Mouse (Mus musculus): ENCODE results near the gene Clmp.

DNA sequence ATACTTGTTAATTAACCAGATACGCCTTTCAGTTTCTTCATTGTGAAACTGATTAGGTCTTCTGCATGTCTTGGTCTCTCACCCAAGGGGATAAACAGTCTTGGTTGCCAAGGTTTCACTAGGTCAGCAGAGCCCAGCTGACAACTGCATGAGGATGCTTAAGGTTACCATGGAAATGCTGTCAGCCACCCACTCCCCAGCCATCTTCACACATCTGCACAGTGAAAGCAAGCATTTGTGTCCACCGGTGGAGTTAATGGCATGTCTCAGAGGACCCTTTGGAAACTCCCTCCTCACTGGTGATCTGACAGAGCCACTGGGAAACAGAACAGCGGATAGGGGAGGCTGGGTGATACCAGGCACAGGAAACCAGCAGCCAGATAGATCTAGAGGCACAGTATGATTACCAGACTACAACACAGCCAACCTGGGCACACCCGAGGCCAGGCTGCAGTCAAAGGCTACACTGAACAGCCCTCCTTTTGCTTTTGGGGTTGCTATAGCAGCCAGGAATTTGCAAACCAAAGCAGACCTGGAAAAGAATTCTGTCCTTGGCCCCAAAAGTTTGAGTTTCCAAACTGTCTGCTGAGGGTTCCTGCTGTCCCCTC is 14.3 kb upstream of the Clmp start:
- TF ChIP-seq POLR2A (IDR thresholded peaks at IDR 0.05; ENCODE audit: low read depth, low read length) (no peak), CTCF (IDR thresholded peaks at IDR 0.05; ENCODE audit: extremely low read depth, insufficient read depth, insufficient read length, insufficient replicate concordance) (no peak)
